Comparison of ENCODE assay signal across 29 mouse cellular contexts in the genomic region with DNA sequence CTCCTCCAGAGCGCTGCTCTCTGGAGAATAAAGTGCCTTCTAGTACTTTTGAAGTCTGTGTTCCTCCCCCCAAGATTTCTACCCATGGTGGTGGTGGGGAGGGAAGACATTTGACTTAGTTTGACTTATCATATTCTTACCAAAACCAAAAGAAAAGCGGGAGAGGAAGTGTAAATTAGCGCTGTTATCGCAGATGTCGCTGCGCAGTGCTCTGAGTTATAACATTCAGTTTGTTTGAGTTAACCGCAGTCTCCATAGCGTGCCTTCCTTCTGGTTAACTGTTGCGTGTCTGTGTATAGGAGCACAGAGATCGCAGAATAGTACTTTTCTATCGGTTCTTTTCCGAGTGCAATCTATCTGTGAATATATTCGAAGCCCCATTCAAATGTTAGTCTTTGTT. TPM values are rescaled to one million over a fixed set of nuclear protein-coding genes. Genes with fewer than 3 reads are reported as not detected.
DNase-seq lines count a peak whose midpoint lies in the region; TF ChIP-seq lines count a peak whose summit lies in the region.
"Had no signal": no experiment of that assay in that cellular context is flagged by ENCODE, and none has a peak within 500 bp of the region (broad histone marks: within the 10 kb centered on the region; RNA-seq: fewer than 3 reads in every experiment).

No protein-coding gene starts in this region.

- no peaks in the 10 kb centered on the region for H3K27me3 ChIP-seq in testis, adult 2 months (ENCODE audit: control insufficient read depth, insufficient read depth, low read length)
- H3K27me3 ChIP-seq in limb, embryonic 10.5 days (ENCODE audit: low read depth, poor library complexity, severe bottlenecking), result no peaks in the 10 kb centered on the region
- H3K27me3 ChIP-seq: embryonic facial prominence, embryonic 13.5 days; embryonic facial prominence, embryonic 15.5 days; forebrain, embryonic 12.5 days had no signal

- TF ChIP-seq CTCF in testis, adult 2 months (IDR thresholded peaks at IDR 0.05; ENCODE audit: control insufficient read depth, insufficient read depth, insufficient replicate concordance, low read depth, low read length), result no peak

- peak overlapping the region; percentile 48; the same call in 1 of the 2 replicates for H3K4me3 ChIP-seq in testis, adult 2 months (ENCODE audit: control insufficient read depth, low read depth, low read length)
- H3K4me3 ChIP-seq in limb, embryonic 10.5 days, result 0 out of 2 replicates have a peak overlapping the region, but pooled peaks have one; percentile 1
- H3K4me3 ChIP-seq: embryonic facial prominence, embryonic 13.5 days; embryonic facial prominence, embryonic 15.5 days; erythroblast, embryonic 14.5 days; forebrain, embryonic 10.5 days; forebrain, embryonic 12.5 days had no signal

- no peaks in the 10 kb centered on the region for H3K36me3 ChIP-seq in testis, adult 2 months (ENCODE audit: control insufficient read depth, insufficient read depth, low read length)
- H3K36me3 ChIP-seq in limb, embryonic 10.5 days, result no peaks in the 10 kb centered on the region
- H3K36me3 ChIP-seq: embryonic facial prominence, embryonic 13.5 days; embryonic facial prominence, embryonic 15.5 days; forebrain, embryonic 10.5 days; forebrain, embryonic 12.5 days had no signal

- TF ChIP-seq POLR2A in testis, adult 2 months (IDR thresholded peaks at IDR 0.05; ENCODE audit: control insufficient read depth, low read depth, low read length), result no peak

- no peak for DNase-seq in testis, postnatal 14 days (ENCODE audit: low spot score)
- DNase-seq in MEL-GATA-1-ER (ENCODE audit: extremely low read depth, low read depth), result peak; percentile 93
- no peak for DNase-seq in limb, embryonic 10.5 days (ENCODE audit: low spot score)
- DNase-seq in gastrocnemius, postnatal 10 days, result no peak
- DNase-seq in thymus, postnatal 25 days, result no peak
- DNase-seq: adrenal gland, adult 8-10 months; adrenal gland, postnatal 14 days; adrenal gland, postnatal 36 days; cerebellum, adult 11 months; cerebellum, adult 18-20 months; cerebellum, adult 8-10 months; cerebellum, adult 9-11 months; cerebellum, postnatal 14 days; cerebellum, postnatal 36 days; embryo, embryonic 11 days had no signal

- WGBS in limb, embryonic 10.5 days, result 87% methylated on average over 13 of the region's 13 CpGs

- no peaks in the 10 kb centered on the region for H3K9me3 ChIP-seq in limb, embryonic 10.5 days (replicated peaks)
- H3K9me3 ChIP-seq: embryonic facial prominence, embryonic 13.5 days; embryonic facial prominence, embryonic 15.5 days; forebrain, embryonic 10.5 days; forebrain, embryonic 12.5 days had no signal

- H3K4me1 ChIP-seq in testis, adult 2 months (ENCODE audit: control insufficient read depth, insufficient read depth, low read length), result peaks cover 9% of the 10 kb centered on the region
- H3K4me1 ChIP-seq in limb, embryonic 10.5 days, result peaks cover 5% of the 10 kb centered on the region; the same call in 1 of the 2 replicates
- H3K4me1 ChIP-seq: embryonic facial prominence, embryonic 15.5 days; forebrain, embryonic 10.5 days; forebrain, embryonic 12.5 days had no signal

- no peak overlapping the region for H3K27ac ChIP-seq in testis, adult 2 months (ENCODE audit: control insufficient read depth, insufficient read depth, low read depth, low read length)
- no peak overlapping the region for H3K27ac ChIP-seq in limb, embryonic 10.5 days
- H3K27ac ChIP-seq: embryonic facial prominence, embryonic 13.5 days; embryonic facial prominence, embryonic 15.5 days; forebrain, embryonic 10.5 days; forebrain, embryonic 12.5 days had no signal

RNA-seq across cellular contexts. Expression of a gene that starts 12.2 kb away (rescaled TPM):
- polyA plus RNA-seq in testis, adult 2 months (2012; rRNA removed), result 7.3 and 8.3 TPM in 2 replicates
- polyA plus RNA-seq in limb, embryonic 10.5 days (2016; fragmentation: Nextera tagmentation; extraction: Ambion mirVana), result 14.3 and 14.9 TPM in 2 replicates
- 10 to 100 TPM; 19.4 to 21.5 TPM for total RNA-seq in gastrocnemius, postnatal 10 days (2021)

RNA-seq across cellular contexts. Expression of a gene that starts 16.4 kb away (rescaled TPM):
- polyA plus RNA-seq in testis, adult 2 months (2012; rRNA removed), result not detected in 2 replicates
- not detected in 2 replicates for polyA plus RNA-seq in limb, embryonic 10.5 days (2016; fragmentation: Nextera tagmentation; extraction: Ambion mirVana)
- not detected for total RNA-seq in gastrocnemius, postnatal 10 days (2021)
- total RNA-seq: adrenal gland, adult 8-10 months; common myeloid progenitor, adult 5-6 weeks; ES-E14 had no signal
- polyA plus RNA-seq: activated CD4-positive, CD25-positive, alpha-beta regulatory T cell, adult 4 months; C2C12; embryonic facial prominence, embryonic 11.5 days; embryonic facial prominence, embryonic 13.5 days; embryonic facial prominence, embryonic 15.5 days; erythroblast, embryonic 14.5 days; forebrain, embryonic 10.5 days; forebrain, embryonic 12.5 days; forebrain, embryonic 14.5 days; forebrain, embryonic 16.5 days had no signal

RNA-seq across cellular contexts. Expression of a gene that starts 23.2 kb away (rescaled TPM):
- 4.9 and 5.7 TPM in 2 replicates for polyA plus RNA-seq in testis, adult 2 months (2012; rRNA removed)
- 15.3 and 19.2 TPM in 2 replicates for polyA plus RNA-seq in limb, embryonic 10.5 days (2016; fragmentation: Nextera tagmentation; extraction: Ambion mirVana)
- total RNA-seq in gastrocnemius, postnatal 10 days (2021), result 10 to 100 TPM; 12.9 to 15.7 TPM

RNA-seq across cellular contexts. Expression of a gene that starts 46.6 kb away (rescaled TPM):
- polyA plus RNA-seq in testis, adult 2 months (2012; rRNA removed), result not detected in 2 replicates
- polyA plus RNA-seq in limb, embryonic 10.5 days (2016; fragmentation: Nextera tagmentation; extraction: Ambion mirVana), result not detected in 2 replicates
- not detected for total RNA-seq in gastrocnemius, postnatal 10 days (2021)
- total RNA-seq: adrenal gland, adult 18-20 months; adrenal gland, adult 8-10 months; adrenal gland, postnatal 14 days; adrenal gland, postnatal 36 days; common myeloid progenitor, adult 5-6 weeks; ES-E14 had no signal
- polyA plus RNA-seq: activated CD4-positive, CD25-positive, alpha-beta regulatory T cell, adult 4 months; C2C12; embryonic facial prominence, embryonic 11.5 days; embryonic facial prominence, embryonic 13.5 days; embryonic facial prominence, embryonic 15.5 days; erythroblast, embryonic 14.5 days; forebrain, embryonic 10.5 days; forebrain, embryonic 12.5 days; forebrain, embryonic 14.5 days; forebrain, embryonic 16.5 days had no signal
